Mouse (Mus musculus): ENCODE measurements around the gene Sox5.

Gene Sox5

DNA sequence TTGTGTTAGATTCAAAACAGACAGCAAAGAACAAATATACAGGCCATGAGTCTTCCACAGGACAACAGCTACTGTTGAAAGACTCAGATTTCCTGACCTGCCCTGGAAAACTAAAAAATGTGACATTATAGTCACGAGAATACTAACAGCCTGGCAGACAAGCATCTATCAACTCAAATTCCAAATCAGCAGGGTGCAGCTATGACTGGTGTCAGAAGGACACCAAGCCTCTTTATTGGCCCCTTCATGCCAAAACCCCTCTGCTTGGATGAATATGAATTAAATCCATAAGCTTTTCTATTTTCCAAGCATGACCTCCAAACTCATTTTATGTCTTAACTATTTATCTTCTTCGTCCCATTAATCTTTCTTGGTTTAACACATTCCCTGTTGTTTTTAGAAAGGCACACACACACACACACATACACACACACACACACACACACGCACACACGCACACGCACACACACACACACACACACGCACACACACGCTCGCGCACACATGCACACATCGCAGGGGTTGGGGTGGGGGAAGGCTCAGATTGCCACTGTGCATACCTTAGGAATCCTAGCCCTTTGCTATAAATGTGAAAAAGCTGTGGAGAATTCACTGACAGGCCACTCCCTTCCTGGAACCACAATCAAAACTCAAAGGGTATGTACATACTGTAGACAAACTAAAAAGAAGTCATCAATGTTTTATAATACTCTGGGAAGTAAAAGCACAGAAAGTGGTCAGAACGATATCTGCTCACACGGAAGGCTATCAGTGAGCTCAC, 612.9 kb downstream of the Sox5 start:
- DNase-seq = no peak

DNA sequence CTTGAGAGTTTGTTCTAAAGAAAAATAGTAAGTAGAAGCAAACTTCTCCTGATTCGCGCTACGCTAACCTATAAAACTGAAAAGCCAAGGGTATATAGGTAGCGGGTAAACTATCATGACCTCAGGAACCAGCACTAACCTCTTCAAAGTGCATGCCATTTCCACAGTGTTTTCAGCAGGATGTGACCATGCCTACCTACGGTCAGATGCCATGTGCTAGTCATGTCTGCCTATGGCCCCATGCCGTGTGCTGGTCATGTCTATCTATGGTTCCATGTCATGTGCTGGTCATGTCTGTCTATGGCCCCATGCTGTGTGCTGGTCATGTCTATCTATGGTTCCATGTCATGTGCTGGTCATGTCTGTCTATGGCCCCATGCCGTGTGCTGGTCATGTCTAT, 614.7 kb downstream of the Sox5 start:
- DNase-seq = no peak

DNA sequence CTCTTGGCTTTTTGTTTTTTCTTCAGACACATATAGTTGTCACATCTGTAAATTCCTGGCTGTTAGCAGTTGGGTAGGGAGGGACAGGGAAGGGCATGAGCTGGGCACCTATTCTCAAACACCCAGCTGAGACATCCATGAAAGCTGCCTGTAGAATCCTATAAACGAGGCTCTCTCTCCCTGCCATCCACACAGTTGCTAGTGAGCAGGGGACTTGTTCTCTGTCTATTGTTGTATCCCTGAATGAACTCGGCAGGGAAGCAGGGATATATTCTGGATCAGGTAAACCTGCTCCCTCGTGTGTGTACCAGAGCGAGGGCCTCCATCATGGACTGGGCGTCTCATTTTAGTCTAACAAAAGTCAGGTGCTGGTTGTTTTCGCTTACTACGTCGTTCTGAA, 615.1 kb downstream of the Sox5 start:
- no peak for DNase-seq

DNA sequence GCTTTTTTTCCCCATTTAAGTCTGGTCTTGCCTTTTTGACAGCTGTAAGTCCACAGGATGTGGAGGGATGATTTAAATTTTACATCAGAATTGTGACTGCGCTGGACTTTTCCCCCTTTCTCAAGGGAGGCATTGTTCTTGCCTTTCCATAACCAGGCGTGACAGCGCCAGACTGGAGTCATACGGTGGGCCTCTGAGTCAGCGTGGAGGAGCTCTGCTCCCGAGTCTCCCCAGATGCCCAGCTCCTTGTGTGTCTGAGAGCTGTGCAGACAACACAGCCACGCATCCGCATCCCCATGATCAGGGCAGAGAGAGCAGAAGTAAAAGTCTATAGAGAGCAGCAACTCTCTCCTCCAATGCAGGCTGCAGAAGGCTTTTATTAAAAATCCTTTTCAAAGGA, 615.7 kb downstream of the Sox5 start:
- peak; percentile 67 for DNase-seq

DNA sequence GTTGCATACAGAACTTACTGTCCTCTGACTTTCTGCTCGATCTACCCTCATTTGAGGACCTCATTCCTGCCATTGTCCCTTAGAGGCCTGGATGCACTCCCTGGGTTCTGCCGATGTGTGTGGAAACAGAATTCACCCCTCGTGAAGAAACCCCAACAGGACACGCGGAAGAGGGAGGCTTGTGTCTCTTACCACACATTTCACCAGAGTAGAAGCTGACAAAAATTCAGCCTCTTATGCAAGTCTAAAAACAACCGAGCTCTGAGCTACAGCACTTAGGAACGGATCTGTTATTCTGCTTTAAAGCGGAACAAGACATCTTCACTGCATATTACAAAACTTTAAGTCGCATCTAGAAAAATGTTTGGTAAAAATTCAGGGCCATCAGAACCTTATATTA, 618.3 kb downstream of the Sox5 start:
- DNase-seq = no peak

DNA sequence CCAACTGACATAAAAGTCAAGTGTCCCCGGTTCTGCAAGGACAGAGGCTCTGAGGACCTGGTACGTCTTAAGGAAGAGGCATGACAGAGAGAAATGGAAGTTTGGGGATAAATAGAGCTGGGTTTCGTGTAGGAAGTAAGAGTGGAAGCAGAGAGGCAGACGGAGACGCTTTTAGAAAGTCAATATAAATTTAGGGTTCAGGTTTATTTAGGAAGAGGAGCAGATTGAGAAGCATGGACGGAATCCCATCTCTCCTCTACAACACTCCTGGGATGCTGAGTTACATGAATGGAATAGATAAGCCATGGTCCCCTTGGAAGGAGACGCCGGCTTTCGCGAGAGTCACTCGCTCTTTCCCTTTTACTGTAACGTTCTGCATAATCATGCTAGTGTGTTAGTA, 623.1 kb downstream of the Sox5 start:
- no peak for DNase-seq

DNA sequence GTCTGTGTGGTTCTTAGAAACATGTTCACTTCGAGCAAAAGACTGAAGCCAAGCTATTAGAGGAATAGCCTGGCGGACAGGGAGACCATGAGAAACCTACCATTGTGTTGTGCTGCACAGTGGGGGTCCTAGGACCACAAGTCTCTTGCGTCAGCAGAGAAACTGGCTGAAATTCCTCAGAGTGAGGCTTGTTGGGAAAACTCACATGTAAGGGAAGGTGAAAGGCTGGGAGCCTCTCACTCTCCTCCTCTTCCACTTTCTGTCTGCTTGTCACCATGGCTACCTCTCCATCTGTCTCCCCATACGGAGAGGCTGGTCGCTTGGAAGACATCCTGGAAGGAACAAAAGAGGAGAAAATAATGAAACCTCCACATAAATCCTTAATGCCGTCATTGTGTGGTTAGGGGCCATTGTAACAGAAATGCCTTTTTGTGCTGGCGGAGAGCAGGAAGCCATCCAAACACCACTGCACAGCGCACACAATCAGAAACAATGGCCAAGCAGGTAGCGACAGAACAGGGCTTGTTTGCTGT, 626.8 kb downstream of the Sox5 start:
- DNase-seq = peak; percentile 51

DNA sequence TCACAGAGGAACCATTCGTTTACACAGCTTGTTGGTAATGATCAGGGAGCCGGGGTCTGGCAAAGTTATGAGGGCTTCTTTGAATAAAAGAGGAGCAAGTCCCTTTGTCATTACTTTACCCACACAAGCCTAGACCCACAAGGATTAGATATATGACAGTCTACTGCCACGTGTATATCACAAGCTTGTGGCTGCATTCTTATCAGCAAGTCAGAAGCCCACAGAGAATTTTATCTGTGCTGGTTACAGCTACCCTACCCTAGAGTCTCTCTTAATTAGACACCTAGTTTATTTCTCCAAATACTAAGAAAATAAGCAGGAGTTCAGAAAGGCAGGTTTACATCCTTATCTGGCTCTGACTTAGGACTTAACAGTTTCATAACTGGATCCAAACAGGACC, 629.8 kb downstream of the Sox5 start:
- DNase-seq = no peak

DNA sequence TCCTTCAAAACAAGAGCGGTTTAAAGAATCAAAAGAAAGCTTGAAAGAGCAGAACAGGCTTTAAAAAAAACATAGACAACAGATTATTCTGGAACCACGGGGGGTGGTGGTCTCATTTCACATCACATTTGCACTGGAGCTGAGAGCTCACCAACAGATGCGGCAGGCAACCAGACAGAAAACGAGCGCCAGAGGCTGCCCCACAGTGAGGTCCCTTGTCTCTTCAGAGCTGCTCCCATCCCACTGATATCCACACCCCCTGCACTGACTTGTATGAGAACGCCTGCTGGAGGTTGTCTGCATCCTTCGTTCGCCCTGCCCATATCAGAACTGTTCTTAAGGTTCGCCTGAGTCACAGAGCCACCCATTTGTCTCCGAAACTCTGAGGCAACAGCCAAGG, 630.7 kb downstream of the Sox5 start:
- no peak for DNase-seq

DNA sequence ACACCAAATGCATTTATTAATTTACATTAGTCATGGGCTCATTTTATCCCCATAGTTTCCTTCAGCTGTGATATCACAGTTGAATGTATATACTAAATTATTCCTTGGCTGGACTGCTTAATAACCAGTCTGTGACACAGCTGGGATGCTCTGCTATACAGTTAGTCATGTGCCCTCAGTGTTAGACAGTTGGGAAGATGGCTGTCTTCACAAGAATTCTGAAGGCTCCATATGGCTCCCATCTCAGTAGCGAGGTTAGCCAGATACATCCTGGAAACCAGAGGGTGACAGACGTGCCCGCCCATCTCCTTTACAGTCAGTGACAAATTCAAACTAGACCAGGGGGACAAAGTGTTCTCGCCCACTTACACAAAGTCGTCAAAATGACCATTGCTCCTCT, 644.4 kb downstream of the Sox5 start:
- DNase-seq = no peak

DNA sequence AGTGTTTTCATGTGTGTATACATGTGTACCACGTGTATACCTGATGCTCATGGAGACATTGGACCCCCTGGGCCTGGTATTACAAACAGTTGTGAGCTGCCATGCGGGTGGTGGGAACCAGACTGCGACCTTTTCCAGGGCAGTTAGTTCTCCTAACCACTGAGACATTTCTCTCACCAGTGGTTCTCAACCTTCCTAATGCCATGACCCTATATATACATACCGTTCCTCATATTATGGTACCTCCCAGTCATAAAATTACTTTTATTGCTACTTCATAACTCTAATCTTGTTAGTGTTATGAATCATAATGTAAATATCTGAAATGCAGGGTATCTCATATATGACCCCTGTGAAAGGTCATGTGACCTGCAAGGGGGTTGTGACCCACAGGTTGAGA, 644.9 kb downstream of the Sox5 start:
- no peak for DNase-seq

DNA sequence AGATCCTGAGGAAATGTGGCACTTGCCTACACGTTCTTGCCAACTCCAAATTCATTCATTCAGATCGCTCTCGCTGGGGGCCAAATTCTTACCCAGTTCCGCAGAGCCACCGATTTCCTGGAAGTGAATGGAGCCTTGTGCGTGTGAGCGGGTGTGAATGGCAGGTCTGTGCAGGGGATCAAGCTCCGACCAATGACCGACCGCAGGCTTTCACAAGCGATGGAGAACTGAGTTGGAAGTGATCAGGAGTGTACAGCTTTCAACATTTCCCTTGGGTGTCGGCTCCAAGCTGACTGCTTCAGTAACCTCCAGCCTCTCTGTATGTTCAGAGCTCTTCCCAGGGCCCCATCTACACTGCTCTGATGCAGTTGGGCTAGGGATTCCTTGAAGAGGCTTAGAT, 651.9 kb downstream of the Sox5 start:
- no peak for DNase-seq

DNA sequence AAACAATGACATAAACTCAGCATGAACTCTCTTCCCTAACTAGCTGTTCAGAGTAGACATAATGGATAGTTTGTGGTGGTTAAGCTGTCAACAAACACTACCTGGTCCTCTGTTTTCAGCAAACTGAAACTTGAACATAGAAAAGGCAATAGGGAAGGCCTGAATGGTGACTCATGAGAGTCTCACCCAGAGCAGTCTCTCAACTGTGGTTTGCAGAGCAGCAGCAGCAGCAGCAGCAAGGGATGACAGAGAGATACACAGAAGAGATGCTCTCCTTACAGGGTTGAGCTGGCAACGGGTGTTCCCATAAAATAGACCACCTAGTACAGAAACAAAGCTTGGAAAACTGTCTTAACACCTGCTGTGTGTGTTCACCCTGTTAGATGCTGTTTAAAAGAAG, 661.8 kb downstream of the Sox5 start:
- DNase-seq = no peak

DNA sequence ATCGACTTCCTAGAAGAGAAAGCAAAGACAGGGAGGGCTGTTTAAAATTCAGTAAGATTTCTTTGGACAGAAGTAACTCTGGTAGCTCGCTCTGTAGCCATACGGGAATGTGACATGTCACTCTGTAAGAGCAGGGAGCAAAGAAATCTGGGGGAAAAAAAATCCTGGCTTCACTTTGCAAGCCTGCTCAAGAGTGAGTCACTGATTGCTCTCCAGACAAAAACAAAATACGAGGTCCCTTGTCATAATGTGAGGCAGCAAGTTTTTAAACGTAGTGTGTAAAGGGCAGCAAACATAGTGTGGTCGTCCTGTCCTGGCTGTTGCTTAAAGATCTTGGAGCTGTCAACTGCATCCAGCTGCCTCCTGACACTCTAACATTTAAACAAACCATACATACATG, 665.1 kb downstream of the Sox5 start:
- DNase-seq = no peak

DNA sequence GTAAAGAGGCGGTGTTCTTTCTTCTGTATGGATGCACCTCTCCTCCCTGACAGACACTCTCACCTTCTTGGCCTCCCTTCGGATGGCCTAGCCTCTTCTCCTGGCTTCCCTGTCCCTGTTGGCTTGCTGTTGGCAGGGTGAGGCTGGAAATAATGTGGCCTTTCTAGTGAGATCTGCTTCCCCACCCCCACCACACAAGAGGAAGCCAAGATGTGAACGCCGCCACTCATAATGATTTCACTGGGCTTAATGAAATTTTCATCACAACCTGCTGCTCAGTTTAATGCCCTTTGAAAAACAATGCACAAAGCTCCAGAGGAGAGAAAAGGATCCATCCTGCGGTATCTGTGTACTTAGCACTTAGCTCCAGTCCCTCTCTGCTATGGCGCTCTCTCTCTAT, 670.2 kb downstream of the Sox5 start:
- no peak for DNase-seq

DNA sequence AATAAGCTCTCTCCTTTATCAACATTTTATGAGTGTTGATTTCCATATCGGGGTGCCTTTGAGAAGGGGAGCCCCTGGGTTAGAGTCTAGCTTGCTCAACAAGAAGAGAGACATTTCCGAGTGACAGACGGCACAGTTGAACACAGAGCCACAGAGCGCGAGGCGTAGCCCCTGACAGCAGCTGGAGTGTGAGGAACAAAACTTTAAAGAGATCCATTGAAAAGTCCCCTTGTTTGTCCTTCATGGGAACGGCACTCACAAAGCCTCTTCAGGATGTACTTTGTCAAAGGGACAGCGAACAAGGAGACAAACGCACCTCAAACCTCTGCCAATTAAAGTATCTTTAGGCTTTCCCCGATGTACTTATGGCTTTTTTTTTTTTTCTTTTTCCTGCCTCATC, 674.9 kb downstream of the Sox5 start:
- no peak for DNase-seq

DNA sequence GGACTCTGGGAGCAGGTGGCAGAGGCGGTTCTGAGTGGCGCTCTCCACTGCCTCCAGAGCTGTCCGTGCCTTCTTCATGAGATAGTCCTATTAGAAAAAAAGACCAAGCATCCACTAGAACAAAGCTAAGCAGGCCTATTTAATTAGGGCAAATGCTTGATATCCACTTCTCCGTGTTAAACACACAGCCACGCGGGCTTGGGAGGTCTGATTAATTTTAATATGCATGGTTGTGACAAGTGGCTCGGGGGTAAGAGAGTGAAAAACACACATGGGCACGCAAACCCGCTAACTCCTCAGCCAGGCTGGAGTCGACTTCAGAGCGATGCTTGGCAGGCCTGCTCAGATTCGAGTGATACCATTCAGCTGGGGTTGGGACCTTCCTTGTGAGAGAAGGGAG, 676.1 kb downstream of the Sox5 start:
- DNase-seq = no peak

DNA sequence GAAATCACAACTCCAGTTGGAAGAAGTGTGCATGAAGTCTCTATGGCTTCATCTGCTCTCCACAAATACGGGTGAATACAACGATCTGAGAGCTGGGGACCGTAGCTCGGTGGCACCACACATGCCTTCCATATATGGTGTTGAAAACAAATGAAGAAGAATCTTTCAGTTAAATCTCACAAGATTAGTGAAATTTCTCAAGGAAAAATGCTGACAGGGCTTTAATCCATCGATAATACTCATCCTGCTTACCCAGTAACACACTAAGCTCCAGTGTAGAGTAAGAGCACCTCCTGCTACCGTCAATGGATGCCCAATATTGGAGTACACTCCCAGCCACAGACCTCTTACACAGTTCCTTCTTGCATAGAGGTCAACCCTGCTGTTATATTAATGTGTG, 678.2 kb downstream of the Sox5 start:
- no peak for DNase-seq

DNA sequence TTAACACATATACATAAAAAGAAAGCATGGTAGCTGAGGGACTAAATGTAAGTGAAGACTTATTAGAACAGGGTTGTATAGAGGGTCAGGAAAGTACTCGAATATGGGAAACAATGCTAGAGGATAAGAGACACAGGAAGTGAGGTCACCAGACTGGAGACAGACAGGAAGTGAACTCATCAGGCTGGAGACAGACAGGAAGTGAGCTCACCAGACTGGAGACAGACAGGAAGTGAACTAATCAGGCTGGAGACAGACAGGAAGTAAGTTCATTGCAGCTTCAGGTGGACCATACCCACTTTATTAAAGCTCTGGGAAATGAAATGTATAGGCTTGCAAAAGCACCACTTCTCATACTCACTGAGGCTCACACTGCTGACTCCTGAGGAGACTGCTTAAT, 680.9 kb downstream of the Sox5 start:
- no peak for DNase-seq

DNA sequence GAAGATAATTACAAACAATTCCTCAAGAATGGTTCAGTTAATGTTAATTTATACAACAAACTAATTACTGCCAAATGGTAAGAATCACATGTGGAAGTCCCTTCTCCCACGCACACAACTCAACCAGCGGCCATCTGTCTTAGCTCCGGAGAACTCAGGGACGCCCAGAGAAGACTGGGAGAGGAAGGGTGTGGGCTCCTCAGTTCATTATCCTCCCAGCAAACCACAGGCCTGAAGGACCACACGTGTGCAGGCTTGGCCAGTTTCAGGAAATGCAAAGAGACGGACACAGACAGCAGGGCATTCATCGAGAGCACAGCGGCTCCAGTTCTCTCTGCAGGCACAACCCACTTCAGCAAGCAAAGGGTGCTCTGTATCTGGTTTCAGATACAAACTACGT, 683.7 kb downstream of the Sox5 start:
- peak; percentile 64 for DNase-seq

DNA sequence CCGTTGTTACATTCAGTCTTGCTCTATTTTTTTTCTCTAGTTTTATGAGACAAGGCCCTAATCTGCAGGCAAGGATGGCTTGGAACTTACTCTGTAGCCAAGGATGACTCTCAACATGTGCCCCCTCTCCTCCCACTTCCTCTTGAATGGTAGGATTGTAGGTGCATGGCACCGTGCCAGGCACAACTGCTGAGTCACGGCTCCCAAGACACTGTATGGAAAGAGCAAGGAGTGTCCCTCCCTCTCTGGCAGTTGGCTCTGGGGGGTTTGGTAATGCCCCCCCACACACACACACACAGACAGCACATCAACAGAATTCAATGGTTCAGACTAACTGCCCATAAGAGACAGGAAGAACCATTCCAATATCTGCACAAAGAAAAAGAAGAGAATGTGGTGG, 693.5 kb downstream of the Sox5 start:
- peak; percentile 59 for DNase-seq

DNA sequence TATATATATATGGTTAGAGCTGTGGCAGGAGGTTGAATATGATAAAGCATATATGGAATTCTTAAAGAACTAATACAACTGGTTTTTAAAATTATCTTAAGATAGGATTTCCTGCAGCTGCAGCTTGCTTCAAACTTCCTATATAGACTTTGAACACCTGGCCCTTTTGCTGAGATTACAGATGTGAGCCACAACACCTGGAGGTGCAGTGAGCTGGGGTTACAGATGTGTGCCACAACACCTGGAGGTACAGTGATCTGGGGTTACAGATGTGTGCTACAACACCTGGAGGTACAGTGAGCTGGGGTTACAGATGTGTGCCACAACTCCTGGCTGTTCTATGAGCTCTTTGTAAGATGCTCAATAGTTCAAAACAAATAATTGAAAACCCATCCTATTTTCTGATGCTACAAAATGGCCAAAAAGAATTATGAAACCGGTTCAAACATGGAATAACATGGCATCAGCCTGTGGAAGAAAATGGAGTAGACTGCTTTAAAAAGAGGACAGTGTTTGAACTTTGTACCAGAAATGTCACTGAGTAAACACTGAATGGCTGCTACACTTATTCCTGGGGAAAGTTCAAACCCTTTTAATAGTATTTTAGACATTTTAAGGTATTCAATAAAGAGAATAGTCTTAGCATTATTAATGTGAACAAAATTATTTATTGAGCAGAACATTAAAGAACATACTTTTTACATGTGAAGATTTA, 695.5 kb downstream of the Sox5 start:
- DNase-seq = no peak

DNA sequence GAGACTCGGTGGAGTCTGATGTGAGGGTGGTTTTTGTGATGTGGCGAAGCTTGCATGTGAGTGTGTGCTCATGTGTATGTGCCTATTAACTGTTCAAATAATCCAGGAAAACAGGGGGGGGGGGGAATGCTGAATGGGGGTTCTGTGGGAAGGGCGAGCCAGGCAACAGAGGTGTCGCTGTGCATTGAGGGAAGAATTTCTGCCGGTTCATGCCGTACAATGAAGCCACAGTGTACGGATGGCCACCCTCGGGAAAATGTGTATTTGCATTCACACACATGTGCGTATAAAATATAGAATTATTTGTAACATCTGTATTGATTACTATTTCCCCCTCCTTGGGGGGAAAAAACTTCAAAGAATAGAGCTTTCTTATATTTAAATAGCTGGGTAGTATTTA, 699.5 kb downstream of the Sox5 start:
- no peak for DNase-seq

DNA sequence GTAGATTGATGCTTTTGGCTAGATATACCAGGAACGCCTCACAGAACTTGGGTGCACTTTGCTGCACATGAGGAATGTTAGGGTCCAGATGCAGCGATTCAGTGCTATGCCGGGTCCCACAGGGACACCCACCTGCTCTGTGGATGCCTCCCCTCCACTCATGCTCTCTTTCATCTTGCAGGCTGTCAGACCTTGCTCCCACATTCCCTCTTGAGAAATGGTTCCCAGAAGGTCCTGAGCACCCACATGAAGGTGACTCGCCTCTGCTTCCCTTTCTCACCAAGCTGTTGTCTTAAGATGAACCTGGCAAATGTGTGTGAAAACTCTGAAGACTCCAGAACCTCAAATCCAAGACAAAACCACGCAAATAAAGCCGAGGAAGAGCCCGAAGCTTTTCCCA, 704.0 kb downstream of the Sox5 start:
- DNase-seq = no peak

DNA sequence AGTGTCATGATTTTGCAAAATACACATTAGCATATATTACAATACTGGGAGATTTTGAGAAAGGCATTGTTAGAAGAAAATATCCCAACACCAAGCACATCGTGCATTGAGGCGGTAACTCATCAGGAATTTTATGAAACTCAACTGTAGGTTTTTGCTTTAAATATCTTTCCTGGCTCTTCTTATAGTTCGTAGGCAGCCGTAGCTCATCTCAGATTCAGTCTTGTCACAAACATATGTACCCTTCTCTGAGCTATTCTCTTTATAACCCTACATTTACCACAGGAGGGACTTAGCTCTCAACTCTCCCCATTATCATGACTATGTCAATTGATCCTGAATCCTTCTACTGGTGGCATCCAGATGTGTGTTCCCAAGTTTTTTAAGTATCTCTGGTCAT, 705.4 kb downstream of the Sox5 start:
- no peak for DNase-seq
